ENCODE assay signal across 8 mouse cellular contexts in the genomic region with DNA sequence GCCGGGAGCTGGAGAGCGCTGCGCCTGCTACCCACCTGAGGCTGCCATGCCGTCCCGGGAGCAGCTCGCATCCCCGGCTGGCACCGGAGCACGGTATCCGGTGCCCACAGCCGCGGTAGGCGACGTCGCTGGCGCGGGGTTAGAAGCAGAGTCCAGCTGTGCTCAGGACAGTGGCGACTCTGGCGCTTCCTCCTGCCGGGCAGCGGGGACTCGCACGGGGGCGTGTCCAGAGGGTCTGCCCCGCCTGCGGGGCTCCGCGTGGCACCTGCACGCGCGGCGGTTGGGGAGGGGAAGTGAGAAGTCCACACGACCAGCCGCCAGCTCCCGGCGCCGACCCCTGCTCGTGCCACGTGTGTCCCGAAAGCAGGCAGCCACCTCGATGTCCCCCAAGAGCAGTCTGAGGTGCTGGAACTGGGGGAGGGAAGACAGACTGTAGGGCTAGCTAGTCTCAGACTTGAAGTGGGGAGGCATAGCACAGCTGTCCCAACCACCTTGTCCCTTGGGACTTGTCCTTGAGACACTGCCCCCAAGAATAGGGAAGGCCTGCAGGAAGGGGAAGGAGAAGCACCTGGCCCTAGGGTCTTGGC. TPM values are rescaled to one million over a fixed set of nuclear protein-coding genes. Genes with fewer than 3 reads are reported as not detected.
DNase-seq lines count a peak whose midpoint lies in the region; ATAC-seq and TF ChIP-seq lines count a peak whose summit lies in the region.

TSS of gene Pik3ap1 (minus strand) at position 181 of the 587 bp plus-strand sequence.

- H3K4me1 ChIP-seq in intestine, embryonic 14.5 days (replicated peaks; ENCODE audit: control insufficient read depth, insufficient read depth, low read length): peaks cover 6% of the 10 kb centered on the region; the same call in 1 of the 2 replicates
- H3K4me1 ChIP-seq in liver, postnatal 0 days (ENCODE audit: insufficient read depth): peaks cover 59% of the 10 kb centered on the region
- peaks cover 4% of the 10 kb centered on the region; the same call in 1 of the 2 replicates for H3K4me1 ChIP-seq in neural tube, embryonic 11.5 days (ENCODE audit: control insufficient read depth, insufficient read depth, low read length)

- TF ChIP-seq EP300 in liver, postnatal 0 days (IDR thresholded peaks at IDR 0.05; ENCODE audit: low read depth): peak; percentile 56; the same call in 1 of the 2 replicates

- peak within 1 kb of the TSS; percentile 98 for H3K4me2 ChIP-seq in intestine, embryonic 14.5 days (ENCODE audit: low read length)
- peak within 1 kb of the TSS; percentile 82 for H3K4me2 ChIP-seq in liver, postnatal 0 days (ENCODE audit: low read depth, low read length)
- H3K4me2 ChIP-seq in neural tube, embryonic 11.5 days (ENCODE audit: low read depth): peak within 1 kb of the TSS; percentile 98

- H3K9me3 ChIP-seq in intestine, embryonic 14.5 days (ENCODE audit: control insufficient read depth, low read length): no peaks in the 10 kb centered on the region
- no peaks in the 10 kb centered on the region for H3K9me3 ChIP-seq in liver, postnatal 0 days (ENCODE audit: low read length)
- H3K9me3 ChIP-seq in neural tube, embryonic 11.5 days (ENCODE audit: control insufficient read depth, low read length): no peaks in the 10 kb centered on the region

- DNase-seq in layer of hippocampus, adult 2 months (ENCODE audit: low spot score in 2 of 2): no peak
- DNase-seq in layer of hippocampus, adult 9-10 months (ENCODE audit: low spot score): no peak
- DNase-seq in adrenal gland, postnatal 36 days: peak; percentile 67 to 79
- peak; percentile 48 for DNase-seq in gastrocnemius, postnatal 14 days
- peak; percentile 68 for DNase-seq in intestine, embryonic 14.5 days (ENCODE audit: low spot score)
- DNase-seq in liver, postnatal 0 days: peak; percentile 82
- DNase-seq in neural tube, embryonic 11.5 days (ENCODE audit: low spot score): peak; percentile 41
- DNase-seq in thymus, postnatal 25 days: peak; percentile 52

- peak within 1 kb of the TSS; percentile 52 for H3K4me3 ChIP-seq in layer of hippocampus, adult 2 months
- H3K4me3 ChIP-seq in intestine, embryonic 14.5 days (ENCODE audit: low read depth, low read length): peak within 1 kb of the TSS; percentile 51
- peak within 1 kb of the TSS; percentile 80 for H3K4me3 ChIP-seq in liver, postnatal 0 days (ENCODE audit: low read depth, low read length)
- peak within 1 kb of the TSS; percentile 43 for H3K4me3 ChIP-seq in neural tube, embryonic 11.5 days (ENCODE audit: low read depth, low read length)

- 1% methylated on average over 41 of the region's 41 CpGs for WGBS in intestine, embryonic 14.5 days
- WGBS in liver, postnatal 0 days (ENCODE audit: insufficient replicate concordance): under 1% methylated on average over 35 of the region's 41 CpGs
- WGBS in neural tube, embryonic 11.5 days: under 1% methylated on average over 41 of the region's 41 CpGs

- 0 out of 2 replicates have a peak, but pooled peaks have one; percentile 36 for ATAC-seq in intestine, embryonic 14.5 days (replicated peaks; ENCODE audit: low FRiP score, low TSS enrichment, low read depth)
- ATAC-seq in liver, postnatal 0 days: peak; percentile 62
- ATAC-seq in neural tube, embryonic 11.5 days (ENCODE audit: insufficient read depth, low FRiP score, low TSS enrichment): no peak

- peak within 1 kb of the TSS; percentile 76 for H3K27ac ChIP-seq in layer of hippocampus, adult 2 months
- H3K27ac ChIP-seq in intestine, embryonic 14.5 days (ENCODE audit: low read depth): no peak within 1 kb of the TSS
- peak within 1 kb of the TSS; percentile 94 for H3K27ac ChIP-seq in liver, postnatal 0 days (ENCODE audit: low read depth)
- no peak within 1 kb of the TSS for H3K27ac ChIP-seq in neural tube, embryonic 11.5 days (ENCODE audit: low read depth, low read length)

- intact Hi-C loops in gastrocnemius, postnatal 14 days (cut with DNase I; ENCODE audit: low total_unique reads): no loop called here

- peaks cover 6% of the 10 kb centered on the region; the same call in 1 of the 2 replicates for H3K27me3 ChIP-seq in intestine, embryonic 14.5 days (replicated peaks; ENCODE audit: control insufficient read depth, insufficient read depth, low read length)
- H3K27me3 ChIP-seq in liver, postnatal 0 days (ENCODE audit: insufficient read depth, low read length): no peaks in the 10 kb centered on the region
- H3K27me3 ChIP-seq in neural tube, embryonic 11.5 days (ENCODE audit: control insufficient read depth, insufficient read depth, low read length): peaks cover 6% of the 10 kb centered on the region; the same call in 1 of the 2 replicates

- peak within 1 kb of the TSS; percentile 51 for H3K9ac ChIP-seq in intestine, embryonic 14.5 days (ENCODE audit: low read length)
- H3K9ac ChIP-seq in liver, postnatal 0 days (replicated peaks): peak within 1 kb of the TSS; percentile 89
- peak within 1 kb of the TSS; percentile 52 for H3K9ac ChIP-seq in neural tube, embryonic 11.5 days (ENCODE audit: low read length)

- TF ChIP-seq CTCF in layer of hippocampus, adult 2 months (conservative IDR thresholded peaks at IDR 0.05): no peak
- TF ChIP-seq CTCF in liver, postnatal 0 days (IDR thresholded peaks at IDR 0.05; ENCODE audit: low read depth): no peak

- no peaks in the 10 kb centered on the region for H3K36me3 ChIP-seq in intestine, embryonic 14.5 days (ENCODE audit: control insufficient read depth, insufficient read depth, low read length)
- H3K36me3 ChIP-seq in liver, postnatal 0 days (replicated peaks; ENCODE audit: insufficient read depth, low read length): no peaks in the 10 kb centered on the region
- H3K36me3 ChIP-seq in neural tube, embryonic 11.5 days (ENCODE audit: control insufficient read depth, insufficient read depth, low read length): no peaks in the 10 kb centered on the region

RNA-seq across cellular contexts. Expression of gene Pik3ap1, which starts in this region (rescaled TPM):
- total RNA-seq in layer of hippocampus, adult 2 months (2021): 1 to 10 TPM; 2.0 to 2.1 TPM
- total RNA-seq in adrenal gland, postnatal 36 days (2021): 10 to 100 TPM in 1 of 2 experiments, 1 to 10 TPM in 1; 9.1 to 19.5 TPM
- total RNA-seq in gastrocnemius, postnatal 14 days (2021): under 1 TPM; 0.38 to 0.70 TPM
- polyA plus RNA-seq in intestine, embryonic 14.5 days (2014; fragmentation: Nextera tagmentation; extraction: Ambion mirVana): 4.9 and 6.9 TPM in 2 replicates
- 17.1 and 21.8 TPM in 2 replicates for polyA plus RNA-seq in liver, postnatal 0 days (2015; fragmentation: Nextera tagmentation; extraction: Ambion mirVana)
- polyA plus RNA-seq in neural tube, embryonic 11.5 days (2014; fragmentation: Nextera tagmentation; extraction: Ambion mirVana): 1.5 and 2.0 TPM in 2 replicates

Comparison
In these comparisons a context has a peak if more than half of its experiments do, and no peak if none do; other contexts are left out.
1. Peak in DNase-seq in gastrocnemius, postnatal 14 days; RNA of the gene not detected or under 1 TPM.
2. DNase-seq: peak in adrenal gland, postnatal 36 days (2 of 2), intestine, embryonic 14.5 days (single experiment), liver, postnatal 0 days (single experiment), neural tube, embryonic 11.5 days (single experiment) and thymus, postnatal 25 days (single experiment); none in layer of hippocampus, adult 2 months (0 of 2) and layer of hippocampus, adult 9-10 months (single experiment).
3. H3K27ac ChIP-seq: peak in layer of hippocampus, adult 2 months (single experiment) and liver, postnatal 0 days (single experiment); none in intestine, embryonic 14.5 days (single experiment) and neural tube, embryonic 11.5 days (single experiment).
4. Peak in every context shown above with its lines, with median percentiles within 50 percentile points of each other: H3K4me3 ChIP-seq, H3K4me2 ChIP-seq and H3K9ac ChIP-seq.